Mouse (Mus musculus) liver, postnatal 0 days (tissue): ENCODE measurements around the gene Kctd10.

Experiments
- CTCF ChIP-seq: sonication (generic); IDR thresholded peaks from 2 replicates; pipeline ENCODE4 v1.5.1; 2016; ENCODE audit warnings: antibody characterized with exemption, low read depth
- EP300 ChIP-seq: IDR thresholded peaks from 2 replicates; pipeline ENCODE4 v1.6.1; 2016; ENCODE audit warnings: antibody characterized with exemption, low read depth, mild to moderate bottlenecking

DNA sequence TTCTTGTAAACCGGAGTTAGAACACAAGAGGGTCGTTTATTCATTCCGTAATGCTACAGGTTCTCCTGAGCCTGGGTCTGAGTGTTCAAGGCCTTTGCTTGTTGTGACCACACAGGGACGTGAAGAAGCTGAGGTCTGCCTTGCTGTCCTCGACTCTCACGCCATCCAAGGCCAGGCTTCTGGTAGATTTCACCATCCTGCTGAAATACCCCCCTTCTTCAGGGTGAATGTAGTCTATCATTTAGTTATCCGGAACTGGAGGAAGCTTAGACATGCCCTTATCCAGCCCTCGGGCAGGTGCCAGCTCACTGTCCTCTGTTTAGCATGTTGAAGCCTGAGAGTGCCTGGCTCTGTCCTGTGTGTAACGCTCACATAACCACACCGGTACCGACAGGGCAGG is 28.5 kb upstream of the Kctd10 start:
- TF ChIP-seq CTCF (no peak), EP300 (no peak)
